Mouse (Mus musculus) ovary, postnatal 14 days (tissue): ENCODE measurements around the gene Tacc3.

ENCODE experiments used
- DNase-seq: peaks from one replicate; pipeline ENCODE4 v3.0.0; 2022; ENCODE audit warnings: low spot score

Gene Tacc3

GRCm38 (mm10) chr5:33723019-33723640, 65.2 kb downstream of the Tacc3 start:
- no peak for DNase-seq

GRCm38 (mm10) chr5:33723641-33724465, 65.9 kb downstream of the Tacc3 start:
- DNase-seq: no peak

DNA sequence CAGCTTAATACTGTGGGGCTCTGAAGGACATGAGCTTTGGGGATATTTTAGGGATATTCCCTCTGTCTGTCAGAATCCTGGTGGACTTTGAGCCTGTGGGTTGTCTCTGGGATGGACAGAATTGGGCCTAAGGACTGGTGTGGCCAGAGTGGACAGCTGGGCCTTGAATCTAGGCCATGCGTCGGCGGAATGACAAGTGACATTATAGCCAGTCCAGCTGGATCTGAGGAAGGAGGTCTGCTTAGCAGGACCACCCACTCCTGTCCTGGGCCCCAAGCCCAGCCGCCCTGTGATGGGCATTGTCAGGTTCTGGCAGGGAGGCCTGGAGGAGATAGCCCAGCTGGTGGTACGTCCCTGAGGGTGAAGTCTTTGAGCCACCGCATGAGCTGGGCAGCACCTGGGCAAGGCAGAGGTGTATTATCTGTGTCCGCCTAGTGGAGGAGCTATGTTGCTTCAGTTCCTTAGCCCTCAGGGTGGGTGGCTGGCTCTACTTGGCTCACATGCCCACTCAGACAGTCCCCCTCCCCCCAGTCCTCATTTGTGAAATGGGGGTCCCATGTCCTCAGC, 68.2 kb downstream of the Tacc3 start:
- no peak for DNase-seq

- DNase-seq: no peak
Observed at GRCm38 (mm10) chr5:33726891-33727290, 69.0 kb downstream of the Tacc3 start.
